Mouse (Mus musculus): ENCODE data around the gene Rasa2. TPM values are rescaled to one million over a fixed set of nuclear protein-coding genes. Genes with fewer than 3 reads are reported as not detected.
"Not testable (repeated sequence)": the region's sequence is repeated elsewhere in the genome, so short reads cannot be mapped to it uniquely, and the experiment has no call there.

Rasa2 gene
- polyA plus RNA-seq (2012; fragmentation: generic; extraction: Trizol) = 1.5 TPM
- long read RNA-seq, experiment 1, full-length matches to known transcripts = 2 of 3 reads
- long read RNA-seq, experiment 1, partial matches to known transcripts = 1 of 3 reads
- long read RNA-seq, experiment 1, other reads (novel, unspliced or antisense) = 0 of 3 reads
- long read RNA-seq, experiment 2, full-length matches to known transcripts = 47 of 68 reads
- long read RNA-seq, experiment 2, partial matches to known transcripts = 9 of 68 reads
- long read RNA-seq, experiment 2, other reads (novel, unspliced or antisense) = 12 of 68 reads

DNA sequence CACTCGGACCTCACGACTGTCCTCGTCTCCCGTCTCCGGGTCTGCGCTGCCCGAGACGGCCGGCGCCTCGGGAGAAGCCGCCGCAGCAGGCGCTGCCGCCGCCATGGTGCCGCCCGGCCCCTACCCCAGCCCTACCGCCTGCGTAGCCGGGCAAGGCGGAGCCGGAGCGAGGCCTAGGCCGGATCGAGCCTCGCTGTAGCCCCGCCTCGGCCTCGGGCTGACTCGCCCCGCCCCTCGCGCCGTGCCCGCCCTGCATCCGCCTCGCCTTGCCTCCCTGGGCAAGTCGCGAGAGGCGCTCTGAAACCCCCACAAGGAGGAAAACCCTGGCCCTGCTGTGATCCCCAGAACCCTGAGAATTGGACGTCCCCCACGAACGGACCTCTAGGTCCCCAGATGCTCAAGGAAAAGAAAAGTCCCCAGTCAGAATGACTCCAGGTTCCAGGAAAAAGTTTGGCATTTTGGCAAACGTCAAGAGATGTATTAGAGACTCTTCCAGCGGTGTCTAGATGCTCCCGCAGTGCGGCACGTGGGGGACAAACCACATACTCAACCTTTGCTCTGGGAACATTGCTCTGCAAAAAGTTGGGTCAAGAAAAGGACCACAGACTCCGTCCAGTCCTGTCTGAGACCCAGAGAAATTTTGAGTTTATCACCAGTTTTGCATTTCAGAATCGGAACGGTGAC is at the start of gene Rasa2:
Gene Rasa2 (minus strand): TSS at position 229 of the 684 bp plus-strand sequence.
- no peaks in the 10 kb centered on the region for H3K36me3 ChIP-seq (ENCODE audit: control insufficient read depth, insufficient read depth)
- TF ChIP-seq CTCF (IDR thresholded peaks at IDR 0.05; ENCODE audit: control insufficient read depth, insufficient read depth, insufficient read length) = no peak
- TF ChIP-seq MYOD1 (IDR thresholded peaks at IDR 0.05; ENCODE audit: control insufficient read depth, insufficient read length, low read depth) = no peak
- TF ChIP-seq MYOG (IDR thresholded peaks at IDR 0.05; ENCODE audit: control insufficient read depth, extremely low read depth, insufficient read length) = no peak
- no peak for TF ChIP-seq CEBPB (IDR thresholded peaks at IDR 0.05; ENCODE audit: low read depth)
- no peak for TF ChIP-seq FOSL1 (IDR thresholded peaks at IDR 0.05; ENCODE audit: insufficient read depth, low read length, poor library complexity, severe bottlenecking)
- peak; percentile 28 for TF ChIP-seq USF1 (IDR thresholded peaks at IDR 0.05; ENCODE audit: low read depth)
- TF ChIP-seq MAX (IDR thresholded peaks at IDR 0.05) = peak; percentile 11
- peaks cover 41% of the 10 kb centered on the region for H3K79me2 ChIP-seq (ENCODE audit: control insufficient read depth, insufficient read depth)
- no peaks in the 10 kb centered on the region for H3K27me3 ChIP-seq (ENCODE audit: control insufficient read depth, insufficient read depth, insufficient read length)
- H3K79me3 ChIP-seq (ENCODE audit: low read depth) = peaks cover 15% of the 10 kb centered on the region
- H3ac ChIP-seq (ENCODE audit: control insufficient read depth, insufficient read length, low read depth) = peak within 1 kb of the TSS; percentile 80
- H3K4me3 ChIP-seq (ENCODE audit: insufficient read depth, poor library complexity, severe bottlenecking) = peak within 1 kb of the TSS; percentile 52

DNA sequence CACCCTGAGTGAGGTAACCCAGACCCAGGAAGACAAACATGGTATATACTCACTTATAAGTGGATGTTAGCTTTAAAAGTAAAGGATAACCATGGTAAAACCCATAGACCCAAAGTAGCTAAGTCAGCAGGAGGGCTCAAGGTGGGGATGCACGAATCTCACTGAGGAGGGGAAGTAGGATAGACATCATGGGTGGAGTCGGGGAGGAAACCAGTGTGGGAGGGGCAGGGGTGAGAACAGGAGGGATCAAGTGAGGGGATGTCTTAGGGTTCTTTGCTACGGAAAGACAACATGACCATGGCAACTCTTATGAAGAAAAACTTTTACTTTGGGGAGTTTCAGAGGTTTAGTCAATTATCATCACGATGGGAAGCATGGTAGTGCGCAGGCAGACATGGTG is 47.2 kb upstream of the Rasa2 start:
- H3K4me3 ChIP-seq (ENCODE audit: insufficient read depth, poor library complexity, severe bottlenecking) = no peak overlapping the region
- H3K79me2 ChIP-seq (ENCODE audit: control insufficient read depth, insufficient read depth) = no peaks in the 10 kb centered on the region
- TF ChIP-seq CEBPB (IDR thresholded peaks at IDR 0.05; ENCODE audit: low read depth) = no peak
- TF ChIP-seq MYOD1 (IDR thresholded peaks at IDR 0.05; ENCODE audit: control insufficient read depth, insufficient read length, low read depth) = no peak
- no peak for TF ChIP-seq CTCF (IDR thresholded peaks at IDR 0.05; ENCODE audit: control insufficient read depth, insufficient read depth, insufficient read length)
- TF ChIP-seq MYOG (IDR thresholded peaks at IDR 0.05; ENCODE audit: control insufficient read depth, extremely low read depth, insufficient read length) = no peak
- no peak for TF ChIP-seq USF1 (IDR thresholded peaks at IDR 0.05; ENCODE audit: low read depth)
- H3ac ChIP-seq (ENCODE audit: control insufficient read depth, insufficient read length, low read depth) = no peak overlapping the region
- H3K79me3 ChIP-seq (ENCODE audit: low read depth) = no peaks in the 10 kb centered on the region
- no peaks in the 10 kb centered on the region for H3K27me3 ChIP-seq (ENCODE audit: control insufficient read depth, insufficient read depth, insufficient read length)
- peaks cover 8% of the 10 kb centered on the region for H3K36me3 ChIP-seq (ENCODE audit: control insufficient read depth, insufficient read depth)

DNA sequence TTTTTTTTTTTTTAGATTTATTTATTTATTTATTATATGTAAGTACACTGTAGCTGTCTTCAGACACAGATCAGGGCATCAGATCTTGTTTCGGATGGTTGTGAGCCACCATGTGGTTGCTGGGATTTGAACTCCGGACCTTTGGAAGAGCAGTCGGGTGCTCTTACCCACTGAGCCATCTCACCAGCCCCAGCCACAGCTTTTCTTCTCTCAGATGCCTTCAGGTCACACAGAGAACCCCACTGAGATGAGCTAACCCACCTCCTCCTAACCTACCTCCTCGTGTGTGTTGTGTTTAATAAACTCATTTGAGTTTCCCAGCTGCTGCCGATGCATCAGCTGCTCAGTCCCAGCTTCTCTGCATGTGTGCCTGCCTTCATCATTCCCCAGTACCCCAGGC is 46.3 kb upstream of the Rasa2 start:
- H3ac ChIP-seq (ENCODE audit: control insufficient read depth, insufficient read length, low read depth); H3K36me3 ChIP-seq (ENCODE audit: control insufficient read depth, insufficient read depth); H3K27me3 ChIP-seq (ENCODE audit: control insufficient read depth, insufficient read depth, insufficient read length); H3K79me3 ChIP-seq (ENCODE audit: low read depth); H3K79me2 ChIP-seq (ENCODE audit: control insufficient read depth, insufficient read depth); H3K4me3 ChIP-seq (ENCODE audit: insufficient read depth, poor library complexity, severe bottlenecking): not testable (repeated sequence)

DNA sequence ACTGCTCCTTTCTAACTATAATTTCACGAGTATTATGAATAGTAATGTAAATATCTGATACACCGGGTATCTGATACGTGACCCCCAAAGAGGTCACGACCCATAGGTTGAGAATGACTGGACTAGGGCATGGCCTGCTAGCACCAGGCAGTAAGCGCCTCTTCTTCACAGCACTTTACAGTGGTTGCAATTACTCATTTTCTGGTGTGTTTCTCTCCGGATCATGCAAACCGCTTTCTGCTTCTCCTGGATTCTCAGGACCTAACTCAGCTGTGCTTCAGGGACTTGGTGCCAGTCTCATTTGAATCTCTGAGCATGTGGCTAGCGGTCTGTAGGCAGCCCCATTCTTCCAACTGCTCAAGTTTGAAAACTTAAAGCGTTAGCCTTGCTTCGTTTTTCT is 45.3 kb upstream of the Rasa2 start:
- Histone ChIP-seq H3K36me3 (ENCODE audit: control insufficient read depth, insufficient read depth) (no peaks in the 10 kb centered on the region), H3ac (ENCODE audit: control insufficient read depth, insufficient read length, low read depth) (no peak overlapping the region), H3K4me3 (ENCODE audit: insufficient read depth, poor library complexity, severe bottlenecking) (no peak overlapping the region), H3K79me2 (ENCODE audit: control insufficient read depth, insufficient read depth) (no peaks in the 10 kb centered on the region), H3K79me3 (ENCODE audit: low read depth) (no peaks in the 10 kb centered on the region), H3K27me3 (ENCODE audit: control insufficient read depth, insufficient read depth, insufficient read length) (no peaks in the 10 kb centered on the region)
- no peak for TF ChIP-seq USF1 (IDR thresholded peaks at IDR 0.05; ENCODE audit: low read depth)
- TF ChIP-seq FOSL1 (IDR thresholded peaks at IDR 0.05; ENCODE audit: insufficient read depth, low read length, poor library complexity, severe bottlenecking) = no peak
- no peak for TF ChIP-seq CEBPB (IDR thresholded peaks at IDR 0.05; ENCODE audit: low read depth)
- no peak for TF ChIP-seq MYOD1 (IDR thresholded peaks at IDR 0.05; ENCODE audit: control insufficient read depth, insufficient read length, low read depth)
- TF ChIP-seq MAX (IDR thresholded peaks at IDR 0.05) = no peak
- no peak for TF ChIP-seq CTCF (IDR thresholded peaks at IDR 0.05; ENCODE audit: control insufficient read depth, insufficient read depth, insufficient read length)
- no peak for TF ChIP-seq MYOG (IDR thresholded peaks at IDR 0.05; ENCODE audit: control insufficient read depth, extremely low read depth, insufficient read length)

DNA sequence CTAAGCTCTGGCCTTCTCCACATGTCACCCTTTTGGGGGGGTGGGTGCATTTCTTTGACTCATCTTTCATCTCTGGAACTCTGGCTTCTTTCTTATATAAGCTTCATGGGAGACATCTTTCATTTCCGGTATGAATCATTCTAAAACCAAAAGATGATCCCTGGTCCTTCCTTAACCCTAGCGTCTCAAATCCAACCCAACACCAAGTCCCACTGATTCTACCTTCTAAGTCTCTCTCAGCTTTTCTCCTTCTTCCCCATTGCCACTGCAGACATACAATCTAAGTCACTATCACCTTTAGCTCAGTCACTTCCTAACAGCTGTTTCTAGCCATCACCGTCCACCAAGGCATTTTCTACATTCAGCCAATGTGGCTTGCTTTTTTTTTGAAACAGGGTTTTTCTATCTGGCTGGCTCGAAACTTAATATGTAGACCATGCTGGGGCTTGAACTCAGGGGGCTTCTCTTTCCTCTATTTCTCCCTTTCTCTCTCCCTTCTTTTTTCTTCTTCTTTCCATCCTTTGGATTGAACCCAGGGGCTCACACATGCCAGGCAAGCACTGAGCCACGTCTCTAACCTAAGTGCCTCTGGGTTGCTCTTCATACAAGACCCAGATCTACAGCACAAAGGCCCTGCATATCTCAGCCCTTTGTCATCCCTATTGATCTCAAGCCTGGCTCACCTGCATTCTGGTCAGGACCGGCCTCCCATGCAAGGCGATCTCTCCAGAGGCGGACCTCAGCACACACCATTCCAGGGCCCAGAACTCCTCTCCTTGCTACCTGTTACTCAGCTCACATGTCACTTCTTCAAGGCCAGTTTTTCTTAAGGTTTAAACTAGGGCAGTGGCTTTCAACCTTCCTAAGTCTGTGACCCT is 44.6 kb upstream of the Rasa2 start:
- no peaks in the 10 kb centered on the region for H3K79me2 ChIP-seq (ENCODE audit: control insufficient read depth, insufficient read depth)
- H3ac ChIP-seq (ENCODE audit: control insufficient read depth, insufficient read length, low read depth) = no peak overlapping the region
- no peaks in the 10 kb centered on the region for H3K36me3 ChIP-seq (ENCODE audit: control insufficient read depth, insufficient read depth)
- no peaks in the 10 kb centered on the region for H3K79me3 ChIP-seq (ENCODE audit: low read depth)
- H3K27me3 ChIP-seq (ENCODE audit: control insufficient read depth, insufficient read depth, insufficient read length) = no peaks in the 10 kb centered on the region
- TF ChIP-seq FOSL1 (IDR thresholded peaks at IDR 0.05; ENCODE audit: insufficient read depth, low read length, poor library complexity, severe bottlenecking) (no peak), CTCF (IDR thresholded peaks at IDR 0.05; ENCODE audit: control insufficient read depth, insufficient read depth, insufficient read length) (no peak), MYOG (IDR thresholded peaks at IDR 0.05; ENCODE audit: control insufficient read depth, extremely low read depth, insufficient read length) (no peak), MYOD1 (IDR thresholded peaks at IDR 0.05; ENCODE audit: control insufficient read depth, insufficient read length, low read depth) (no peak), MAX (IDR thresholded peaks at IDR 0.05) (no peak), USF1 (IDR thresholded peaks at IDR 0.05; ENCODE audit: low read depth) (no peak), CEBPB (IDR thresholded peaks at IDR 0.05; ENCODE audit: low read depth) (no peak)
- no peak overlapping the region for H3K4me3 ChIP-seq (ENCODE audit: insufficient read depth, poor library complexity, severe bottlenecking)

All from C2C12 (cell line).